Mouse (Mus musculus): ENCODE measurements around the gene Tnfrsf12a. TPM values are rescaled to one million over a fixed set of nuclear protein-coding genes. Genes with fewer than 3 reads are reported as not detected.
A peak's percentile ranks its signal among the peaks of the same experiment; 100 is the strongest.

Tnfrsf12a gene
- polyA plus RNA-seq, 1 experiment from 2014 or later = 35.4 TPM

- Histone ChIP-seq H3K4me3 (no peak overlapping the region), H3K27ac (no peak overlapping the region), H3K36me3 (no peaks in the 10 kb centered on the region), H3K27me3 (ENCODE audit: insufficient read depth, poor library complexity, severe bottlenecking) (peaks cover 65% of the 10 kb centered on the region), H3K4me1 (peaks cover 7% of the 10 kb centered on the region; the same call in 1 of the 2 replicates), H3K9me3 (no peaks in the 10 kb centered on the region)
- no peak for DNase-seq (ENCODE audit: low spot score)
- WGBS = 78% methylated on average over 3 of the region's 3 CpGs
Observed at GRCm38 (mm10) chr17:23658450-23658849, 18.8 kb downstream of the Tnfrsf12a start.

- Histone ChIP-seq H3K4me3 (no peak overlapping the region), H3K27me3 (ENCODE audit: insufficient read depth, poor library complexity, severe bottlenecking) (peaks cover 25% of the 10 kb centered on the region), H3K36me3 (no peaks in the 10 kb centered on the region), H3K9me3 (no peaks in the 10 kb centered on the region), H3K27ac (no peak overlapping the region), H3K4me1 (no peaks in the 10 kb centered on the region)
- 64% methylated on average over 2 of the region's 2 CpGs for WGBS
- no peak for DNase-seq (ENCODE audit: low spot score)
Observed at GRCm38 (mm10) chr17:23654410-23654809, 22.9 kb downstream of the Tnfrsf12a start.

GRCm38 (mm10) chr17:23654001-23654400 lies 23.3 kb downstream of the Tnfrsf12a start:
- DNase-seq (ENCODE audit: low spot score) = no peak
- Histone ChIP-seq H3K4me3 (no peak overlapping the region), H3K4me1 (no peaks in the 10 kb centered on the region), H3K36me3 (no peaks in the 10 kb centered on the region), H3K9me3 (no peaks in the 10 kb centered on the region), H3K27me3 (ENCODE audit: insufficient read depth, poor library complexity, severe bottlenecking) (peaks cover 21% of the 10 kb centered on the region), H3K27ac (no peak overlapping the region)
- WGBS = 58% methylated on average over 6 of the region's 6 CpGs

- Histone ChIP-seq H3K36me3 (no peaks in the 10 kb centered on the region), H3K27ac (no peak overlapping the region), H3K27me3 (ENCODE audit: insufficient read depth, poor library complexity, severe bottlenecking) (peaks cover 18% of the 10 kb centered on the region), H3K9me3 (no peaks in the 10 kb centered on the region), H3K4me3 (no peak overlapping the region), H3K4me1 (no peaks in the 10 kb centered on the region)
- 50% methylated on average over 2 of the region's 2 CpGs for WGBS
- DNase-seq (ENCODE audit: low spot score) = no peak
Observed at GRCm38 (mm10) chr17:23653324-23653723, 23.9 kb downstream of the Tnfrsf12a start.

GRCm38 (mm10) chr17:23651363-23651762 lies 25.9 kb downstream of the Tnfrsf12a start:
- peaks cover 15% of the 10 kb centered on the region; the same call in 1 of the 2 replicates for H3K27me3 ChIP-seq (ENCODE audit: insufficient read depth, poor library complexity, severe bottlenecking)
- 80% methylated on average over 6 of the region's 6 CpGs for WGBS
- H3K4me1 ChIP-seq = no peaks in the 10 kb centered on the region
- no peak for DNase-seq (ENCODE audit: low spot score)
- H3K9me3 ChIP-seq = no peaks in the 10 kb centered on the region
- no peak overlapping the region for H3K4me3 ChIP-seq
- H3K27ac ChIP-seq = no peak overlapping the region
- no peaks in the 10 kb centered on the region for H3K36me3 ChIP-seq

GRCm38 (mm10) chr17:23645894-23646293 lies 31.4 kb downstream of the Tnfrsf12a start:
- Histone ChIP-seq H3K4me3 (no peak overlapping the region), H3K36me3 (no peaks in the 10 kb centered on the region), H3K9me3 (no peaks in the 10 kb centered on the region), H3K4me1 (peaks cover 6% of the 10 kb centered on the region), H3K27ac (no peak overlapping the region), H3K27me3 (ENCODE audit: insufficient read depth, poor library complexity, severe bottlenecking) (peaks cover 36% of the 10 kb centered on the region)
- DNase-seq (ENCODE audit: low spot score) = no peak
- WGBS = 23% methylated on average over 10 of the region's 10 CpGs

- H3K9me3 ChIP-seq = no peaks in the 10 kb centered on the region
- no peaks in the 10 kb centered on the region for H3K36me3 ChIP-seq
- WGBS = under 1% methylated on average over 58 of the region's 58 CpGs
- peaks cover 6% of the 10 kb centered on the region for H3K4me1 ChIP-seq
- H3K4me3 ChIP-seq = peak within 1 kb of the TSS; percentile 63
- DNase-seq (ENCODE audit: low spot score) = no peak
- H3K27ac ChIP-seq = peak within 1 kb of the TSS; percentile 37; the same call in 1 of the 2 replicates
- H3K27me3 ChIP-seq (ENCODE audit: insufficient read depth, poor library complexity, severe bottlenecking) = peaks cover 36% of the 10 kb centered on the region
Observed at GRCm38 (mm10) chr17:23644613-23645495, 32.4 kb downstream of the Tnfrsf12a start, which contains the start of gene Mmp25. Mmp25 (minus strand) TSS chr17:23645277.

GRCm38 (mm10) chr17:23631241-23631640 lies 46.0 kb downstream of the Tnfrsf12a start:
- Histone ChIP-seq H3K36me3 (no peaks in the 10 kb centered on the region), H3K4me3 (no peak overlapping the region), H3K4me1 (peaks cover 7% of the 10 kb centered on the region), H3K27ac (no peak overlapping the region), H3K9me3 (no peaks in the 10 kb centered on the region), H3K27me3 (ENCODE audit: insufficient read depth, poor library complexity, severe bottlenecking) (peaks cover 24% of the 10 kb centered on the region)
- 72% methylated on average over 8 of the region's 8 CpGs for WGBS
- no peak for DNase-seq (ENCODE audit: low spot score)

GRCm38 (mm10) chr17:23630195-23631020 lies 46.9 kb downstream of the Tnfrsf12a start:
- peak overlapping the region; percentile 28; the same call in 1 of the 2 replicates for H3K4me3 ChIP-seq
- H3K36me3 ChIP-seq = no peaks in the 10 kb centered on the region
- no peak overlapping the region for H3K27ac ChIP-seq
- H3K27me3 ChIP-seq (ENCODE audit: insufficient read depth, poor library complexity, severe bottlenecking) = peaks cover 18% of the 10 kb centered on the region
- H3K4me1 ChIP-seq = peaks cover 7% of the 10 kb centered on the region
- DNase-seq (ENCODE audit: low spot score) = peak; percentile 87
- H3K9me3 ChIP-seq = no peaks in the 10 kb centered on the region
- WGBS = 18% methylated on average over 22 of the region's 22 CpGs

- H3K9me3 ChIP-seq = no peaks in the 10 kb centered on the region
- WGBS = 32% methylated on average over 7 of the region's 7 CpGs
- H3K27ac ChIP-seq = no peak overlapping the region
- H3K4me3 ChIP-seq = no peak overlapping the region
- H3K36me3 ChIP-seq = no peaks in the 10 kb centered on the region
- peaks cover 18% of the 10 kb centered on the region for H3K27me3 ChIP-seq (ENCODE audit: insufficient read depth, poor library complexity, severe bottlenecking)
- H3K4me1 ChIP-seq = peaks cover 7% of the 10 kb centered on the region
- DNase-seq (ENCODE audit: low spot score) = no peak
Observed at GRCm38 (mm10) chr17:23627813-23628212, 49.5 kb downstream of the Tnfrsf12a start.

Measured in heart, embryonic 10.5 days (tissue).